Mouse (Mus musculus) hindbrain, embryonic 11.5 days (tissue): ENCODE results near the gene Gdpd1. TPM values are rescaled to one million over a fixed set of nuclear protein-coding genes. Genes with fewer than 3 reads are reported as not detected.

Experiments used
- ATAC-seq: fragments of 200-750 bp; cut with Nextera tagmentation; 2 replicates; pipeline ENCODE4 v1.8.0; 2017; ENCODE audit warnings: mild to moderate bottlenecking, moderate TSS enrichment, moderate library complexity; ENCODE audit not compliant: low FRiP score
- DNase-seq: peaks from one replicate; pipeline ENCODE4 v3.0.0-alpha.2; 2015; ENCODE audit warnings: low spot score
- H3K27ac ChIP-seq: fragments of 300-500 bp; sonication (generic); 2 replicates; pipeline ENCODE4 v1.5.1; 2014; ENCODE audit warnings: mild to moderate bottlenecking, low read depth, low read length
- H3K27me3 ChIP-seq: fragments of 300-500 bp; sonication (generic); 2 replicates; pipeline ENCODE4 v1.6.1; 2014; ENCODE audit warnings: mild to moderate bottlenecking, low read length, moderate library complexity, mixed read lengths; ENCODE audit not compliant: control insufficient read depth, insufficient read depth
- H3K36me3 ChIP-seq: fragments of 300-500 bp; sonication (generic); 2 replicates; pipeline ENCODE4 v1.6.1; 2014; ENCODE audit warnings: mild to moderate bottlenecking, low read length, moderate library complexity, mixed read lengths; ENCODE audit not compliant: control insufficient read depth, insufficient read depth
- H3K4me1 ChIP-seq: fragments of 300-500 bp; sonication (generic); replicated peaks from 2 replicates; pipeline ENCODE4 v1.6.1; 2014; ENCODE audit warnings: low read length, mixed read lengths; ENCODE audit not compliant: control insufficient read depth, insufficient read depth
- H3K4me2 ChIP-seq: fragments of 300-500 bp; sonication (generic); replicated peaks from 2 replicates; pipeline ENCODE4 v1.6.1; 2014; ENCODE audit warnings: mild to moderate bottlenecking, low read depth, low read length
- H3K4me3 ChIP-seq: fragments of 300-500 bp; sonication (generic); 2 replicates; pipeline ENCODE4 v1.5.1; 2014; ENCODE audit warnings: low read depth, low read length
- H3K9ac ChIP-seq: fragments of 300-500 bp; sonication (generic); 2 replicates; pipeline ENCODE4 v1.6.1; 2014; ENCODE audit warnings: low read depth, low read length
- H3K9me3 ChIP-seq: fragments of 300-500 bp; sonication (generic); 2 replicates; pipeline ENCODE4 v1.6.1; 2016; ENCODE audit warnings: low read length; ENCODE audit not compliant: control insufficient read depth
- WGBS: fragments of 180-500 bp; shearing (Covaris S2); extraction: QIAGEN DNeasy Blood & Tissue Kit; methylation state at CpG from one replicate; pipeline ENCODE4 v1.1.7; 2014; 5-methylcytosine and 5-hydroxymethylcytosine counted together
- polyA plus RNA-seq: library from polyadenylated mRNA; unstranded; fragments of >200 nt; fragmentation: Nextera tagmentation; extraction: Ambion mirVana; gene quantifications from 2 replicates; pipeline ENCODE4 v1.2.1, GENCODE M21; 2014

Gene Gdpd1
- polyA plus RNA-seq, 1 experiment from 2014 or later = 99.1 TPM

GRCm38 (mm10) chr11:86996266-86996665, 77.6 kb downstream of the Gdpd1 start:
- Histone ChIP-seq H3K27ac (no peak overlapping the region), H3K9ac (peak overlapping the region; percentile 47; the same call in 1 of the 2 replicates), H3K4me3 (no peak overlapping the region), H3K36me3 (no peaks in the 10 kb centered on the region), H3K4me2 (no peak overlapping the region), H3K9me3 (no peaks in the 10 kb centered on the region), H3K27me3 (no peaks in the 10 kb centered on the region), H3K4me1 (no peaks in the 10 kb centered on the region; the same call in none of the 2 replicates)
- DNase-seq = no peak
- WGBS = 48% methylated on average over 2 of the region's 2 CpGs
- no peak for ATAC-seq

GRCm38 (mm10) chr11:86995625-86996221, 78.1 kb downstream of the Gdpd1 start:
- Histone ChIP-seq H3K27ac (peak overlapping the region; percentile 54; the same call in 1 of the 2 replicates), H3K4me2 (no peak overlapping the region; the same call in 1 of the 2 replicates), H3K4me1 (peaks cover under 1% of the 10 kb centered on the region), H3K9me3 (no peaks in the 10 kb centered on the region), H3K27me3 (no peaks in the 10 kb centered on the region), H3K9ac (peak overlapping the region; percentile 47; the same call in 1 of the 2 replicates), H3K36me3 (no peaks in the 10 kb centered on the region), H3K4me3 (no peak overlapping the region)
- DNase-seq (peak; percentile 79), ATAC-seq (no peak)
- WGBS = 33% methylated on average over 6 of the region's 6 CpGs

GRCm38 (mm10) chr11:86994791-86995624, 78.9 kb downstream of the Gdpd1 start:
- Histone ChIP-seq H3K4me1 (peaks cover 5% of the 10 kb centered on the region), H3K4me3 (no peak overlapping the region)

GRCm38 (mm10) chr11:86994330-86994729, 79.5 kb downstream of the Gdpd1 start:
- Histone ChIP-seq H3K9me3 (no peaks in the 10 kb centered on the region), H3K4me3 (no peak overlapping the region), H3K27ac (no peak overlapping the region), H3K9ac (0 out of 2 replicates have a peak overlapping the region, but pooled peaks have one; percentile 27), H3K36me3 (no peaks in the 10 kb centered on the region), H3K4me2 (peak overlapping the region; percentile 93), H3K4me1 (peaks cover 5% of the 10 kb centered on the region), H3K27me3 (no peaks in the 10 kb centered on the region)
- WGBS = 8% methylated on average over 6 of the region's 6 CpGs
- DNase-seq = no peak
- peak; percentile 1; the same call in 1 of the 2 replicates for ATAC-seq

More at GRCm38 (mm10) chr11:86994791-86995624, 78.9 kb downstream of the Gdpd1 start:
- WGBS = 51% methylated on average over 10 of the region's 10 CpGs
- ATAC-seq = no peak
- Histone ChIP-seq H3K9ac (no peak overlapping the region), H3K27ac (no peak overlapping the region), H3K27me3 (no peaks in the 10 kb centered on the region), H3K9me3 (no peaks in the 10 kb centered on the region), H3K36me3 (no peaks in the 10 kb centered on the region), H3K4me2 (no peak overlapping the region)
- DNase-seq = no peak

- under 1% methylated on average over 92 of the region's 96 CpGs for WGBS
These were observed 80.5 kb downstream of the Gdpd1 start, which contains the start of gene Ypel2 for GRCm38 (mm10) chr11:86993041-86994037. TSS of gene Ypel2 (minus strand) at chr11:86993707.

GRCm38 (mm10) chr11:86992461-86992988, 81.3 kb downstream of the Gdpd1 start:
- no peaks in the 10 kb centered on the region for H3K9me3 ChIP-seq
- peak overlapping the region; percentile 88 for H3K4me3 ChIP-seq
- H3K27ac ChIP-seq = no peak overlapping the region
- ATAC-seq = no peak
- no peak for DNase-seq
- H3K4me1 ChIP-seq = peaks cover 5% of the 10 kb centered on the region
- H3K4me2 ChIP-seq = peak overlapping the region; percentile 93
- no peaks in the 10 kb centered on the region for H3K36me3 ChIP-seq
- no peaks in the 10 kb centered on the region for H3K27me3 ChIP-seq
- 3% methylated on average over 13 of the region's 13 CpGs for WGBS
- H3K9ac ChIP-seq = peak overlapping the region; percentile 75

More at GRCm38 (mm10) chr11:86993041-86994037, 80.5 kb downstream of the Gdpd1 start, which contains the start of gene Ypel2:
- H3K9ac ChIP-seq = peak within 1 kb of the TSS; percentile 75
- H3K27ac ChIP-seq = peak within 1 kb of the TSS; percentile 88
- H3K4me2 ChIP-seq = peak within 1 kb of the TSS; percentile 93
- peak; percentile 94 for DNase-seq
- H3K4me3 ChIP-seq = peak within 1 kb of the TSS; percentile 88
- peaks cover 5% of the 10 kb centered on the region for H3K4me1 ChIP-seq
- H3K9me3 ChIP-seq = no peaks in the 10 kb centered on the region
- no peaks in the 10 kb centered on the region for H3K27me3 ChIP-seq
- H3K36me3 ChIP-seq = no peaks in the 10 kb centered on the region
- peak; percentile 99 for ATAC-seq

GRCm38 (mm10) chr11:86991241-86991640, 82.6 kb downstream of the Gdpd1 start:
- Histone ChIP-seq H3K9ac (no peak overlapping the region), H3K4me1 (peaks cover 5% of the 10 kb centered on the region), H3K4me3 (no peak overlapping the region), H3K4me2 (no peak overlapping the region), H3K27me3 (no peaks in the 10 kb centered on the region), H3K27ac (no peak overlapping the region), H3K9me3 (no peaks in the 10 kb centered on the region), H3K36me3 (no peaks in the 10 kb centered on the region)
- no peak for ATAC-seq
- DNase-seq = no peak
- 86% methylated on average over 4 of the region's 4 CpGs for WGBS

GRCm38 (mm10) chr11:86990309-86990708, 83.6 kb downstream of the Gdpd1 start:
- Histone ChIP-seq H3K36me3 (no peaks in the 10 kb centered on the region), H3K4me1 (peaks cover 5% of the 10 kb centered on the region), H3K27ac (peak overlapping the region; percentile 63; the same call in 1 of the 2 replicates)

More at GRCm38 (mm10) chr11:86990309-86990708, 83.6 kb downstream of the Gdpd1 start:
- Histone ChIP-seq H3K4me3 (no peak overlapping the region), H3K9ac (no peak overlapping the region), H3K9me3 (no peaks in the 10 kb centered on the region), H3K27me3 (no peaks in the 10 kb centered on the region), H3K4me2 (no peak overlapping the region)
- DNase-seq (no peak), ATAC-seq (no peak)
- WGBS = 46% methylated on average over 3 of the region's 3 CpGs
